Mouse (Mus musculus) forebrain, postnatal 0 days (tissue): ENCODE measurements at regions not wholly inside any gene's neighbourhood (a gene's known extent, or its start where the extent isn't known, plus 50 kb on each side); places are given as distances from the start of the nearest gene placed in this dataset.

ENCODE experiments used
- ATAC-seq: fragments of 200-750 bp; cut with Nextera tagmentation; 2 replicates; pipeline ENCODE4 v1.8.0; 2017; ENCODE audit warnings: mild to moderate bottlenecking, moderate library complexity
- DNase-seq: peaks from one replicate; pipeline ENCODE4 v3.0.0-alpha.2; 2015
- H3K27ac ChIP-seq: fragments of 300-500 bp; sonication (generic); 2 replicates; pipeline ENCODE4 v1.5.1; 2014; ENCODE audit warnings: low read depth, mild to moderate bottlenecking, antibody characterized with exemption, low read length, moderate library complexity, mixed read lengths
- H3K27me3 ChIP-seq: fragments of 300-500 bp; sonication (generic); 2 replicates; pipeline ENCODE4 v1.6.1; 2014; ENCODE audit warnings: mild to moderate bottlenecking, low read length, mixed read lengths; ENCODE audit not compliant: insufficient read depth
- H3K36me3 ChIP-seq: fragments of 300-500 bp; sonication (generic); 2 replicates; pipeline ENCODE4 v1.6.1; 2014; ENCODE audit warnings: mild to moderate bottlenecking, moderate library complexity; ENCODE audit not compliant: insufficient read depth
- H3K4me1 ChIP-seq: fragments of 300-500 bp; sonication (generic); 2 replicates; pipeline ENCODE4 v1.6.1; 2014; ENCODE audit warnings: antibody characterized with exemption; ENCODE audit not compliant: insufficient read depth
- H3K4me2 ChIP-seq: fragments of 300-500 bp; sonication (generic); 2 replicates; pipeline ENCODE4 v1.6.1; 2014; ENCODE audit warnings: low read depth, mild to moderate bottlenecking, moderate library complexity
- H3K4me3 ChIP-seq: fragments of 300-500 bp; sonication (generic); 2 replicates; pipeline ENCODE4 v1.5.1; 2014; ENCODE audit warnings: low read depth, low read length, mixed read lengths
- H3K9ac ChIP-seq: fragments of 300-500 bp; sonication (generic); 2 replicates; pipeline ENCODE4 v1.6.1; 2014; ENCODE audit warnings: mild to moderate bottlenecking
- H3K9me3 ChIP-seq: fragments of 300-500 bp; sonication (generic); 2 replicates; pipeline ENCODE4 v1.6.1; 2016; ENCODE audit warnings: low read length
- CTCF ChIP-seq: sonication (generic); IDR thresholded peaks from 2 replicates; pipeline ENCODE4 v1.5.1; 2016; ENCODE audit warnings: antibody characterized with exemption, control low read depth, low read depth
- WGBS: fragments of 180-500 bp; shearing (Covaris S2); extraction: QIAGEN DNeasy Blood & Tissue Kit; methylation state at CpG from one replicate; pipeline ENCODE4 v1.1.7; 2014; 5-methylcytosine and 5-hydroxymethylcytosine counted together

DNA sequence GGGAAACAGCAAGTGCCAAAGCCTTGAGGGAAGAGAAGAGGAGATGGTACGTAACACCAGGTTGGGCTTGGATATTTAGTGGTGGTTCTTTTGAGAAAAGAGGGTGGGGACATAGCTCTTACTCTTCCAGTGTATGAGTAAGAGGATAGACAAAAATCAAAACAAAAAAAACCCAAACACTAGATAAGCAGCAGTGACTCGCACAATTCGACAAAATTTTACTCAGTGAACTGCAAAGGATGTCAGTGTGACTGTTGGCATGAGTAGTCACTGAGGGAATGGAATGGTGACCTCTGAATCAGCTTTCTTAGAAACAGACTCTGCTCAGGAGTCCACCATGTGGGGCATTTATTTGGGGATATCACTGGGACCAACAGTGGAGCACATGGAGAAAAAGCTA is 912.9 kb upstream of the Lrrc6 start:
- no peaks in the 10 kb centered on the region for H3K9me3 ChIP-seq
- TF ChIP-seq CTCF, result no peak

DNA sequence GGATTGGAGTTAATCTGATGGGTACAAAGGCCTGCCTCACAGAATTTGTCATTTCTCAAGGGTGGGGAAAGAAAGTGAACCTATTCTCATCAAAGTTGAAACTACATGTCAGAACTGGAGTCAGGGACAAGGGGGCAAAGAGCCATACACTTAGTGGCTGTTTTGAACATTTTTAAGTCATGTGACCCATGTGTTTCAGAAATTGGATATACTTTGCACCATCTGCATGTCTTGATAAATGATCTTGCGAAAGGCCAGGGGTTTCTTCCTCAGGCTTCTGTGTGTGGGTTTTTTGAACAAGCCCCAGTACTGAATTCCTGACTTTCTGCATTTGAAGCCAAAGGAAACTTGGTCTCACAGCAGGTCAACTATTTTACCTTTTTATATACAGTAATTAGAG is 911.7 kb upstream of the Lrrc6 start:
- no peak for DNase-seq
- Histone ChIP-seq H3K27me3 (no peaks in the 10 kb centered on the region), H3K9me3 (no peaks in the 10 kb centered on the region), H3K4me2 (no peak overlapping the region), H3K4me1 (no peaks in the 10 kb centered on the region), H3K4me3 (no peak overlapping the region), H3K27ac (no peak overlapping the region), H3K36me3 (no peaks in the 10 kb centered on the region), H3K9ac (no peak overlapping the region)
- 92% methylated on average over 1 of the region's 1 CpGs for WGBS
- ATAC-seq, result no peak
- no peak for TF ChIP-seq CTCF

More for the DNA sequence above, 912.9 kb upstream of the Lrrc6 start:
- Histone ChIP-seq H3K27me3 (no peaks in the 10 kb centered on the region), H3K27ac (no peak overlapping the region), H3K4me1 (no peaks in the 10 kb centered on the region), H3K36me3 (no peaks in the 10 kb centered on the region), H3K9ac (no peak overlapping the region), H3K4me2 (no peak overlapping the region), H3K4me3 (no peak overlapping the region)
- DNase-seq (no peak), ATAC-seq (no peak)
- WGBS, result 95% methylated on average over 3 of the region's 3 CpGs

GRCm38 (mm10) chr15:67411657-67412056 is 910.9 kb upstream of the Lrrc6 start:
- ATAC-seq (no peak), DNase-seq (no peak)
- Histone ChIP-seq H3K4me2 (no peak overlapping the region), H3K27me3 (no peaks in the 10 kb centered on the region), H3K9me3 (no peaks in the 10 kb centered on the region), H3K4me1 (no peaks in the 10 kb centered on the region), H3K27ac (no peak overlapping the region), H3K36me3 (no peaks in the 10 kb centered on the region), H3K9ac (no peak overlapping the region), H3K4me3 (no peak overlapping the region)
- 83% methylated on average over 2 of the region's 2 CpGs for WGBS
- TF ChIP-seq CTCF, result no peak

GRCm38 (mm10) chr15:67410012-67410411 is 909.3 kb upstream of the Lrrc6 start:
- no peak overlapping the region for H3K4me2 ChIP-seq
- H3K4me3 ChIP-seq, result no peak overlapping the region
- no peak for DNase-seq
- ATAC-seq, result no peak
- H3K36me3 ChIP-seq, result no peaks in the 10 kb centered on the region
- no peaks in the 10 kb centered on the region for H3K9me3 ChIP-seq
- H3K27ac ChIP-seq, result no peak overlapping the region
- H3K27me3 ChIP-seq, result no peaks in the 10 kb centered on the region
- WGBS, result 91% methylated on average over 1 of the region's 1 CpGs
- no peak overlapping the region for H3K9ac ChIP-seq
- H3K4me1 ChIP-seq, result no peaks in the 10 kb centered on the region
- TF ChIP-seq CTCF, result no peak

DNA sequence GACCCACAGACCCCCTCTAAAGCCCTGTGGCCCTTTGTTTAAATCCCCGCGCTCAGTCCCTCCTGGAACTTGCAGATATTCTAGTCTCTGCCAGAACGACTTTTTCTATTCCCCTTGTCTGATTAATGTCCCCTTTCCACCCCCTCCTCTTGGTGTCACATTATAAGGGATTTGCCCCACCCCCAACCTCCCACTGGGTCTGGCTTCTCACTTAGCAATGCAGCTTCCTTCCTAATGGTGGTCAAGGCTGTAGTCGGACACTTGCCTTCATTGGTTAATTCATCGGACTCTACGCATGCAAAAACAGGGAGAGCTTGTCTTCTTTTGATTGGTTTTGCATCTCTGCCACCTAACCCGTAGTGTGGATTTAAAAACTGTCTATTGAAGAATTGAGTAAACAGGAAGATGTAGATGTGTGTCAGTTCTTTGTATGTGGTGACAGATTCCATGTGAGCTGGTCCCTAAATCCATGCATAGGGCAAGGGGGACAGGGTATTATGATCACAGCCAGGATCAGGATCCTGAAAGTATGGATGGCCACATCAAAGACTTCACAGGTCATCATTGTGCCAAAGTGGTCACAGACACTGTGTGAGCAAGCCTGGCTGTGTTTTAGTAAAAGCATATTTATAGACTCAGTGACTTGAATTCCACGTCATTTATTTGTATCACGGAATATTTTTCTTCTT is 908.3 kb upstream of the Lrrc6 start:
- Histone ChIP-seq H3K4me1 (no peaks in the 10 kb centered on the region), H3K9ac (no peak overlapping the region), H3K36me3 (no peaks in the 10 kb centered on the region), H3K4me3 (no peak overlapping the region), H3K27ac (no peak overlapping the region), H3K4me2 (no peak overlapping the region), H3K9me3 (no peaks in the 10 kb centered on the region), H3K27me3 (no peaks in the 10 kb centered on the region)
- ATAC-seq (no peak), DNase-seq (no peak)
- WGBS, result 75% methylated on average over 9 of the region's 9 CpGs
- TF ChIP-seq CTCF, result no peak

DNA sequence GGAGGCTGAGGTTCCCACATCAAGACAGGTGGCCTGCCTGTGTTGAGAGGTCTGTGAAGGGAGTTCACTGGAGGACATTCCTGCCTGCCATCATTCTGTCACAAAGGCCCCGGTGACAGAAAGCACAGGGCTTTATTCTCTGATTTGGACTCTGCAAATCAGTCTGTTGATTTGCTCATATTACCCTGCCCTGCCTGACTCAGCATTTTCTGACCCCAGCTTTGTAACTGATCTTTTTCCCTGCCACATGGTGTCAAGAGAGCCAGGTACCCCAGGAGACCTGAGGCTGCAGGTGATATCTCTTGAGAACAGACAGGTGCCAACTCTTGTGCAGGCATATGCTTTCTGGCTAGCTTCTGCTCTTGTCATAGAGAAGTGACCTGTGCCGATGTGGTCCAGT is 906.5 kb upstream of the Lrrc6 start:
- no peak overlapping the region for H3K27ac ChIP-seq
- H3K27me3 ChIP-seq, result no peaks in the 10 kb centered on the region
- DNase-seq (no peak), ATAC-seq (no peak)
- H3K4me2 ChIP-seq, result no peak overlapping the region
- no peak for TF ChIP-seq CTCF
- H3K4me3 ChIP-seq, result no peak overlapping the region
- no peaks in the 10 kb centered on the region for H3K9me3 ChIP-seq
- no peaks in the 10 kb centered on the region for H3K36me3 ChIP-seq
- H3K4me1 ChIP-seq, result no peaks in the 10 kb centered on the region
- no peak overlapping the region for H3K9ac ChIP-seq
- WGBS, result 82% methylated on average over 2 of the region's 2 CpGs

GRCm38 (mm10) chr15:67405523-67405922 is 904.8 kb upstream of the Lrrc6 start:
- no peak for TF ChIP-seq CTCF
- no peak for ATAC-seq

More at GRCm38 (mm10) chr15:67405523-67405922, 904.8 kb upstream of the Lrrc6 start:
- Histone ChIP-seq H3K4me3 (no peak overlapping the region), H3K27ac (no peak overlapping the region), H3K9me3 (no peaks in the 10 kb centered on the region), H3K27me3 (no peaks in the 10 kb centered on the region), H3K36me3 (no peaks in the 10 kb centered on the region), H3K4me2 (no peak overlapping the region), H3K9ac (no peak overlapping the region), H3K4me1 (no peaks in the 10 kb centered on the region)
- 44% methylated on average over 2 of the region's 2 CpGs for WGBS
- DNase-seq, result no peak
